Mouse (Mus musculus) C2C12 (cell line): Measurements from ENCODE around the gene Eppin. TPM values are rescaled to one million over a fixed set of nuclear protein-coding genes. Genes with fewer than 3 reads are reported as not detected.

Experiments used
- H3K27me3 ChIP-seq: one replicate; pipeline ENCODE4 v1.6.1; 2011; ENCODE audit not compliant: control insufficient read depth, insufficient read depth, insufficient read length
- H3K36me3 ChIP-seq: one replicate; pipeline ENCODE4 v1.6.1; 2011; ENCODE audit not compliant: control insufficient read depth, insufficient read depth
- H3K4me3 ChIP-seq: one replicate; pipeline ENCODE4 v1.5.1; 2011; ENCODE audit warnings: mild to moderate bottlenecking, control low read depth; ENCODE audit not compliant: poor library complexity, insufficient read depth, severe bottlenecking
- H3K79me2 ChIP-seq: one replicate; pipeline ENCODE4 v1.6.1; 2011; ENCODE audit not compliant: control insufficient read depth, insufficient read depth
- H3K79me3 ChIP-seq: one replicate; pipeline ENCODE4 v1.6.1; 2011; ENCODE audit warnings: low read depth, control low read depth
- H3ac ChIP-seq: one replicate; pipeline ENCODE3; 2011; ENCODE audit warnings: low read depth; ENCODE audit not compliant: control insufficient read depth, insufficient read length
- CEBPB ChIP-seq: IDR thresholded peaks from one replicate; pipeline ENCODE4 v1.6.1; 2011; ENCODE audit warnings: low read depth, mild to moderate bottlenecking, control low read depth, moderate library complexity
- CTCF ChIP-seq: IDR thresholded peaks from one replicate; pipeline ENCODE4 v1.5.1; 2011; ENCODE audit not compliant: control insufficient read depth, insufficient read depth, insufficient read length
- FOSL1 ChIP-seq: IDR thresholded peaks from one replicate; pipeline ENCODE4 v1.8.0; 2011; ENCODE audit warnings: mild to moderate bottlenecking, low read length; ENCODE audit not compliant: poor library complexity, insufficient read depth, severe bottlenecking
- MAX ChIP-seq: IDR thresholded peaks from one replicate; pipeline ENCODE4 v1.6.1; 2011; ENCODE audit warnings: mild to moderate bottlenecking, control low read depth
- MYOD1 ChIP-seq: IDR thresholded peaks from one replicate; pipeline ENCODE4 v1.6.1; 2011; ENCODE audit warnings: low read depth; ENCODE audit not compliant: control insufficient read depth, insufficient read length
- MYOG ChIP-seq: IDR thresholded peaks from one replicate; pipeline ENCODE4 v1.6.1; 2011; ENCODE audit not compliant: control insufficient read depth, insufficient read length; ENCODE audit errors: extremely low read depth
- USF1 ChIP-seq: IDR thresholded peaks from one replicate; pipeline ENCODE4 v1.6.1; 2011; ENCODE audit warnings: low read depth, mild to moderate bottlenecking, control low read depth, moderate library complexity
- polyA plus RNA-seq: library from polyadenylated mRNA; unstranded; fragments of >200 nt; fragmentation: generic; extraction: Trizol; gene quantifications from one replicate; pipeline ENCODE4 v1.2.1, GENCODE M21; 2012; ENCODE audit warnings: missing spikeins

Gene Eppin
- polyA plus RNA-seq, 1 experiment = not detected

GRCm38 (mm10) chr2:164550895-164551269 lies 42.5 kb downstream of the Eppin start:
- H3K27me3 ChIP-seq = peaks cover 49% of the 10 kb centered on the region
- no peaks in the 10 kb centered on the region for H3K36me3 ChIP-seq
- TF ChIP-seq MYOG = no peak
- no peak for TF ChIP-seq CTCF
- no peak overlapping the region for H3ac ChIP-seq
- no peaks in the 10 kb centered on the region for H3K79me3 ChIP-seq
- H3K79me2 ChIP-seq = no peaks in the 10 kb centered on the region
- H3K4me3 ChIP-seq = no peak overlapping the region

DNA sequence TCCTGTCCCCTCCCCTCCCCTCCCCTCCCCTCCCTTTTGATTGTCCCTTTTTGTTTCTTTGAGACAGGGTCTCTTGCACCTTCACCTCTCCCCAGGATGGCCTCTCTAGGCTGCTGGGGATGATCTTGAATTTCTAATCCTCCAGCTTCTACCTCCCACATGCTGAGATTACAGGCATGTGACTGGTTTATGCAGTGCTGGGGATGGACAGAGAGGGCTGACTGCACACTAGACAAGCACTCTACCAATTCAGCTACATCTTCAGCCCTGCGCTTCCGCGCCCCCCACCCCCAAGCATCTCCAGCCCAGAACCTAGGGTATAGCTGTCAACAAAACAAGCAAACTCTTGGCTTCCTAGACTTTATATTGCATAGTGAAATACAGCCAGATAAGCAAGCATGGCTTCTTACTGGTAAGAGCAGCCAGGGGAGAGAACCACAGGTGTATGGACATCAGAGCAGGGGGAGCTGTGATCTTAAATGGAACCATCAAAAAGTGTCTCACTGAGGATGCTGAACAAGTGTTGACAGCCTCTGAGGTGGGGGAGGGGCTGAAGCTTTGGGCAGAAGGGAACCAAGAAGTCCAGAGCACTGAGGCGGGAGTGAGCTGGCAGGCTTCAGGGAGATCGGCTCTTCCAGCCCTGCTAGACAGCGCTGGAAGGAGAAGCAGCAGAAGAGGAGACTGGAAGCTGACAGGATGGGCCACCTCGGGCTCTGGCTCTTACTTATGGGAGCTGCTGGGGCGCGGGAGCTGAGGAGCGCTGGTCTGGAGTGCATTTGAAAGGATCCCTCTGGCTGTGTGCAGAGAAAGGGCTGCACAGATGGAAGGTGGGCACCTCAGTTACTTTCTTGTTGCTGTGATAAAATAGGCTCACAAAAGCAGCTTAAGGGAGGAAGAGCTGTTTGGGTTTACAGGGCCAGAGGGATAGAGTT lies 43.2 kb downstream of the Eppin start:
- no peaks in the 10 kb centered on the region for H3K79me2 ChIP-seq
- TF ChIP-seq CTCF (no peak), MYOG (no peak), CEBPB (no peak), MYOD1 (no peak), MAX (no peak), FOSL1 (no peak)
- no peaks in the 10 kb centered on the region for H3K79me3 ChIP-seq
- H3K4me3 ChIP-seq = no peak overlapping the region
- no peak overlapping the region for H3ac ChIP-seq
- peaks cover 44% of the 10 kb centered on the region for H3K27me3 ChIP-seq
- no peaks in the 10 kb centered on the region for H3K36me3 ChIP-seq

DNA sequence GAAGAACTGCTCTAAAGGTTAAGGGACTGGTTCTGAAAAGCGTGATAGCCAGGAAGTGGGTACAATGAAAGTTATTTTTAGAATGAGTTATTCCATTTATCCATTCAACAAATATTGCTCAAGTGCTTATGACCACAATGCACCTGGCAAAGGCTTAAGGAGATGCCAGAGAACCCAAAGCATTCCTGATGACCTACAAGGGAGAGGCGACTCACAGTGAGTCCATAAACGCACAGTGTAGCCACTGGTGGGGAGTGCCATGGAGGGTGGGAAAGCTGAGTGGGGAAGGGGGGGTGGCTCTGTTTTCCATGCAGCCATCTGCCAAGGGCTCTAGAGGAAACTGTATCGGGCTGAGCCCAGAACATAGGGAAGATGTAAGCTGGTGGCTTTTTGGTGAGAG lies 44.1 kb downstream of the Eppin start:
- no peak overlapping the region for H3K4me3 ChIP-seq
- H3K36me3 ChIP-seq = no peaks in the 10 kb centered on the region
- H3K27me3 ChIP-seq = peaks cover 44% of the 10 kb centered on the region
- no peaks in the 10 kb centered on the region for H3K79me3 ChIP-seq
- no peaks in the 10 kb centered on the region for H3K79me2 ChIP-seq
- no peak overlapping the region for H3ac ChIP-seq
- TF ChIP-seq CEBPB = peak; percentile 13
- no peak for TF ChIP-seq MYOG

DNA sequence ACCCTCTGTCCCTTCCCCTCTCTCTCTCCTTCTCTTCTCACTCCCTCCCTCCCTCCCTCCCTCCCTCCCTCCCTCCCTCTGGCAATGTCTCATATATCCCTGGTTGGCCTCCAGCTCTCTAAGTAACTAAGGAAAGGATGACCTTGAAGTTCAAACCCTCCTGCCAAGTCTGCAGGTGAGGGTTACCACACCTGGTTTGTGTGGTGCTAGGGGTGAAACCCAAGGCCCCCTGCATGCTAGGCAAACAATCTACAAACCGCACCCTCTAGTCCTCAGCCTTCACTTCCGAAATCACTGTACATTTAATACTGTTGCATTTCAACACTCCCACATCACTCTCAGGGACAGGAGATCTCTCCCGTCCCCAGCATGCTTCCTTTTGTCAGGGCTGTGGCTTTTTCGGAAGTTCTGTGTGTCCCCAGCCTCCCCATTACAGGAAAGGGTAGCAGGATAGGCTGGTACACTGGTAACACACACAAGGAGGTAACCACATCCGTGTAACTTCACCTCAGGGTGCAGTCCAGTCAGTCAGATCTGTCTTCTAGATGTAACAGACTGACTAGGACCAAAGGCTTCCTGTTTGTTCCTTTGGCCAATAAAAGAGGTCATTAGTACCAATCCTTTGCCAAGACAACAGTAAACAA lies 48.8 kb downstream of the Eppin start:
- Histone ChIP-seq H3K4me3 (no peak overlapping the region), H3K36me3 (no peaks in the 10 kb centered on the region), H3K79me3 (no peaks in the 10 kb centered on the region), H3K27me3 (peaks cover 32% of the 10 kb centered on the region), H3K79me2 (no peaks in the 10 kb centered on the region), H3ac (no peak overlapping the region)
- TF ChIP-seq CTCF = no peak
- no peak for TF ChIP-seq CEBPB
- no peak for TF ChIP-seq MYOD1

DNA sequence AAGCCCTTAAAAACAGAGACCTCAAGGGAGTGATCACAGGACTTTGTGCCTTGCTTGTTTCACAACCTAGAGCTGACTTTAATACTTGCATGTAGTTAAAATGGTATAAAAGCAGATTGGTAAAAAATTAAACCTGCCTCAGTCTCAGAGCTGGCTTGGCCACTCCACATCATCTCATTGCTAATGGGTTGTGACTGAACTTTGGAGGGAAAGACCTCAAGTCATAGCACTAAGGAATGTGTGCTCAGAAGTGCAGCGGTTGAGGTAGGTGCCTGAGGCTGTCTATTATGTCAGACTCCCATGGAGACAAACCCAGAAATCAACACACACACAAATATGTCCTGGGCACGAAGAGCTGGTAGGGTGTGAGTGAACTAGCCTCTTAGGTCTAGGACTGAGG lies 49.6 kb downstream of the Eppin start:
- no peaks in the 10 kb centered on the region for H3K36me3 ChIP-seq
- H3K27me3 ChIP-seq = peaks cover 32% of the 10 kb centered on the region
- TF ChIP-seq MYOD1 (no peak), USF1 (no peak), FOSL1 (no peak), CTCF (no peak), CEBPB (no peak), MYOG (no peak), MAX (no peak)
- H3K79me3 ChIP-seq = no peaks in the 10 kb centered on the region
- H3K79me2 ChIP-seq = no peaks in the 10 kb centered on the region
- H3K4me3 ChIP-seq = no peak overlapping the region
- H3ac ChIP-seq = no peak overlapping the region

GRCm38 (mm10) chr2:164542598-164542997 lies 50.8 kb downstream of the Eppin start:
- TF ChIP-seq MAX = no peak
- TF ChIP-seq FOSL1 = no peak
- TF ChIP-seq CEBPB = no peak
- no peak for TF ChIP-seq MYOG
- TF ChIP-seq MYOD1 = no peak
- TF ChIP-seq CTCF = no peak
- no peak for TF ChIP-seq USF1
- H3ac ChIP-seq = no peak overlapping the region
- H3K36me3 ChIP-seq = no peaks in the 10 kb centered on the region
- H3K27me3 ChIP-seq = peaks cover 36% of the 10 kb centered on the region
- H3K79me2 ChIP-seq = no peaks in the 10 kb centered on the region
- H3K4me3 ChIP-seq = no peak overlapping the region
- H3K79me3 ChIP-seq = no peaks in the 10 kb centered on the region

GRCm38 (mm10) chr2:164542132-164542531 lies 51.3 kb downstream of the Eppin start:
- no peaks in the 10 kb centered on the region for H3K79me2 ChIP-seq
- no peaks in the 10 kb centered on the region for H3K79me3 ChIP-seq
- TF ChIP-seq MAX (no peak), CEBPB (no peak), CTCF (no peak), MYOD1 (no peak), MYOG (no peak), USF1 (no peak), FOSL1 (no peak)
- H3K4me3 ChIP-seq = no peak overlapping the region
- H3K27me3 ChIP-seq = peaks cover 38% of the 10 kb centered on the region
- H3K36me3 ChIP-seq = no peaks in the 10 kb centered on the region
- H3ac ChIP-seq = no peak overlapping the region
